Mouse (Mus musculus): ENCODE data around the gene Adgrl1. TPM values are rescaled to one million over a fixed set of nuclear protein-coding genes. Genes with fewer than 3 reads are reported as not detected.
A peak's percentile ranks its signal among the peaks of the same experiment; 100 is the strongest.

The Adgrl1 gene
- 11.0 and 13.4 TPM in 2 replicates for polyA plus RNA-seq (2015; fragmentation: Nextera tagmentation; extraction: Ambion mirVana)

GRCm38 (mm10) chr8:83899363-83900252 is at the start of gene Adgrl1:
Adgrl1 (plus strand) TSS chr8:83900105.
- peaks cover 47% of the 10 kb centered on the region for H3K4me1 ChIP-seq (replicated peaks)
- peak within 1 kb of the TSS; percentile 74 for H3K9ac ChIP-seq
- H3K36me3 ChIP-seq, result no peaks in the 10 kb centered on the region
- H3K4me3 ChIP-seq (replicated peaks), result peak within 1 kb of the TSS; percentile 87
- under 1% methylated on average over 69 of the region's 70 CpGs for WGBS
- peaks cover 16% of the 10 kb centered on the region; the same call in 1 of the 2 replicates for H3K27me3 ChIP-seq (replicated peaks)
- peak; percentile 85 for ATAC-seq
- peak within 1 kb of the TSS; percentile 97 for H3K27ac ChIP-seq
- peak within 1 kb of the TSS; percentile 91 for H3K4me2 ChIP-seq (replicated peaks)
- no peaks in the 10 kb centered on the region for H3K9me3 ChIP-seq

- H3K4me1 ChIP-seq (replicated peaks), result no peaks in the 10 kb centered on the region
- 0 out of 2 replicates have a peak, but pooled peaks cover 5% of the 10 kb centered on the region for H3K9me3 ChIP-seq
- H3K9ac ChIP-seq, result no peak overlapping the region
- no peak overlapping the region for H3K27ac ChIP-seq
- WGBS, result 15% methylated on average over 8 of the region's 8 CpGs
- H3K36me3 ChIP-seq, result no peaks in the 10 kb centered on the region
- no peak for ATAC-seq
- H3K27me3 ChIP-seq (replicated peaks), result no peaks in the 10 kb centered on the region
- H3K4me2 ChIP-seq (replicated peaks), result no peak overlapping the region
- H3K4me3 ChIP-seq (replicated peaks), result no peak overlapping the region
These were observed 47.6 kb upstream of the Adgrl1 start for GRCm38 (mm10) chr8:83852329-83852728.

- H3K36me3 ChIP-seq, result no peaks in the 10 kb centered on the region
- 78% methylated on average over 3 of the region's 3 CpGs for WGBS
- no peak for ATAC-seq
- no peaks in the 10 kb centered on the region for H3K4me1 ChIP-seq (replicated peaks)
- no peaks in the 10 kb centered on the region for H3K27me3 ChIP-seq (replicated peaks)
- no peaks in the 10 kb centered on the region for H3K9me3 ChIP-seq
- H3K9ac ChIP-seq, result no peak overlapping the region
- H3K27ac ChIP-seq, result no peak overlapping the region
- no peak overlapping the region for H3K4me3 ChIP-seq (replicated peaks)
- H3K4me2 ChIP-seq (replicated peaks), result no peak overlapping the region
These were observed 46.4 kb upstream of the Adgrl1 start for GRCm38 (mm10) chr8:83853323-83854050.

GRCm38 (mm10) chr8:83856486-83857065 is 43.3 kb upstream of the Adgrl1 start:
- 80% methylated on average over 6 of the region's 6 CpGs for WGBS

GRCm38 (mm10) chr8:83862439-83863268 is 37.3 kb upstream of the Adgrl1 start:
- ATAC-seq, result no peak
- Histone ChIP-seq H3K4me2 (replicated peaks) (peak overlapping the region; percentile 57), H3K36me3 (no peaks in the 10 kb centered on the region), H3K27ac (no peak overlapping the region), H3K4me3 (replicated peaks) (peak overlapping the region; percentile 17), H3K9ac (peak overlapping the region; percentile 14; the same call in 1 of the 2 replicates), H3K9me3 (no peaks in the 10 kb centered on the region), H3K4me1 (replicated peaks) (peaks cover 7% of the 10 kb centered on the region; the same call in 1 of the 2 replicates), H3K27me3 (replicated peaks) (no peaks in the 10 kb centered on the region)
- 7% methylated on average over 24 of the region's 24 CpGs for WGBS

More at GRCm38 (mm10) chr8:83856486-83857065, 43.3 kb upstream of the Adgrl1 start:
- no peak overlapping the region for H3K9ac ChIP-seq
- H3K4me3 ChIP-seq (replicated peaks), result no peak overlapping the region
- no peaks in the 10 kb centered on the region for H3K27me3 ChIP-seq (replicated peaks)
- no peaks in the 10 kb centered on the region for H3K36me3 ChIP-seq
- no peaks in the 10 kb centered on the region for H3K4me1 ChIP-seq (replicated peaks)
- no peak overlapping the region for H3K4me2 ChIP-seq (replicated peaks)
- no peaks in the 10 kb centered on the region for H3K9me3 ChIP-seq
- no peak overlapping the region for H3K27ac ChIP-seq
- ATAC-seq, result no peak

- peak; percentile 91 for ATAC-seq
These were observed 24.8 kb upstream of the Adgrl1 start for GRCm38 (mm10) chr8:83874881-83875655.

GRCm38 (mm10) chr8:83875656-83876040 is 24.3 kb upstream of the Adgrl1 start:
- peak overlapping the region; percentile 95 for H3K4me2 ChIP-seq (replicated peaks)
- under 1% methylated on average over 10 of the region's 11 CpGs for WGBS
- H3K9me3 ChIP-seq, result no peaks in the 10 kb centered on the region
- no peaks in the 10 kb centered on the region for H3K36me3 ChIP-seq
- H3K4me1 ChIP-seq (replicated peaks), result peaks cover 17% of the 10 kb centered on the region
- H3K9ac ChIP-seq, result peak overlapping the region; percentile 73
- peak overlapping the region; percentile 70 for H3K27ac ChIP-seq
- H3K27me3 ChIP-seq (replicated peaks), result peaks cover 13% of the 10 kb centered on the region
- peak overlapping the region; percentile 64 for H3K4me3 ChIP-seq (replicated peaks)
- ATAC-seq, result peak; percentile 43

More at GRCm38 (mm10) chr8:83874881-83875655, 24.8 kb upstream of the Adgrl1 start:
- peaks cover 13% of the 10 kb centered on the region for H3K27me3 ChIP-seq (replicated peaks)
- H3K4me2 ChIP-seq (replicated peaks), result peak overlapping the region; percentile 95
- peak overlapping the region; percentile 64 for H3K4me3 ChIP-seq (replicated peaks)
- no peaks in the 10 kb centered on the region for H3K36me3 ChIP-seq
- no peaks in the 10 kb centered on the region for H3K9me3 ChIP-seq
- H3K27ac ChIP-seq, result peak overlapping the region; percentile 70
- H3K9ac ChIP-seq, result peak overlapping the region; percentile 73
- WGBS, result under 1% methylated on average over 59 of the region's 66 CpGs
- H3K4me1 ChIP-seq (replicated peaks), result peaks cover 17% of the 10 kb centered on the region

GRCm38 (mm10) chr8:83876080-83876837 is 23.6 kb upstream of the Adgrl1 start:
- H3K4me1 ChIP-seq (replicated peaks), result peaks cover 17% of the 10 kb centered on the region
- H3K36me3 ChIP-seq, result no peaks in the 10 kb centered on the region
- peaks cover 13% of the 10 kb centered on the region for H3K27me3 ChIP-seq (replicated peaks)
- no peaks in the 10 kb centered on the region for H3K9me3 ChIP-seq
- peak; percentile 8 for ATAC-seq
- peak overlapping the region; percentile 64 for H3K4me3 ChIP-seq (replicated peaks)
- peak overlapping the region; percentile 95 for H3K4me2 ChIP-seq (replicated peaks)
- H3K9ac ChIP-seq, result peak overlapping the region; percentile 73
- peak overlapping the region; percentile 70 for H3K27ac ChIP-seq
- 2% methylated on average over 41 of the region's 41 CpGs for WGBS

- WGBS, result 5% methylated on average over 10 of the region's 10 CpGs
- H3K9ac ChIP-seq, result no peak overlapping the region
- H3K27ac ChIP-seq, result peak overlapping the region; percentile 70
- peak overlapping the region; percentile 95 for H3K4me2 ChIP-seq (replicated peaks)
- H3K27me3 ChIP-seq (replicated peaks), result peaks cover 13% of the 10 kb centered on the region
- no peaks in the 10 kb centered on the region for H3K9me3 ChIP-seq
- H3K4me3 ChIP-seq (replicated peaks), result peak overlapping the region; percentile 64; the same call in 1 of the 2 replicates
- H3K36me3 ChIP-seq, result no peaks in the 10 kb centered on the region
- 0 out of 2 replicates have a peak, but pooled peaks have one; percentile 34 for ATAC-seq
- H3K4me1 ChIP-seq (replicated peaks), result peaks cover 17% of the 10 kb centered on the region
These were observed 23.1 kb upstream of the Adgrl1 start for GRCm38 (mm10) chr8:83876838-83877223.

- WGBS, result 53% methylated on average over 2 of the region's 2 CpGs
- H3K4me3 ChIP-seq (replicated peaks), result no peak overlapping the region
- no peaks in the 10 kb centered on the region for H3K4me1 ChIP-seq (replicated peaks)
- ATAC-seq, result no peak
- H3K36me3 ChIP-seq, result no peaks in the 10 kb centered on the region
- H3K27me3 ChIP-seq (replicated peaks), result no peaks in the 10 kb centered on the region
- H3K9me3 ChIP-seq, result no peaks in the 10 kb centered on the region
- no peak overlapping the region for H3K4me2 ChIP-seq (replicated peaks)
- no peak overlapping the region for H3K27ac ChIP-seq
- H3K9ac ChIP-seq, result no peak overlapping the region
These were observed 11.5 kb upstream of the Adgrl1 start for GRCm38 (mm10) chr8:83888409-83888808.

Data from intestine, embryonic 15.5 days (tissue).